Mouse (Mus musculus) inflammation-experienced regulatory T-cells (primary cell): ENCODE measurements around the gene Ifi211. TPM values are rescaled to one million over a fixed set of nuclear protein-coding genes. Genes with fewer than 3 reads are reported as not detected.

Experiments
- polyA plus RNA-seq, 2 experiments: library from polyadenylated mRNA; unstranded; fragments of 100-300 nt; shearing (Covaris generic); gene quantifications; one replicate each; pipeline ENCODE4 v1.2.1; 2017

The Ifi211 gene
- 1 to 10 TPM; 1.2 to 4.0 TPM for polyA plus RNA-seq

GRCm38 (mm10) chr1:173912548-173913255, at the start of gene Ifi211:
TSS of gene Ifi211 (minus strand) at chr1:173913046.

DNA sequence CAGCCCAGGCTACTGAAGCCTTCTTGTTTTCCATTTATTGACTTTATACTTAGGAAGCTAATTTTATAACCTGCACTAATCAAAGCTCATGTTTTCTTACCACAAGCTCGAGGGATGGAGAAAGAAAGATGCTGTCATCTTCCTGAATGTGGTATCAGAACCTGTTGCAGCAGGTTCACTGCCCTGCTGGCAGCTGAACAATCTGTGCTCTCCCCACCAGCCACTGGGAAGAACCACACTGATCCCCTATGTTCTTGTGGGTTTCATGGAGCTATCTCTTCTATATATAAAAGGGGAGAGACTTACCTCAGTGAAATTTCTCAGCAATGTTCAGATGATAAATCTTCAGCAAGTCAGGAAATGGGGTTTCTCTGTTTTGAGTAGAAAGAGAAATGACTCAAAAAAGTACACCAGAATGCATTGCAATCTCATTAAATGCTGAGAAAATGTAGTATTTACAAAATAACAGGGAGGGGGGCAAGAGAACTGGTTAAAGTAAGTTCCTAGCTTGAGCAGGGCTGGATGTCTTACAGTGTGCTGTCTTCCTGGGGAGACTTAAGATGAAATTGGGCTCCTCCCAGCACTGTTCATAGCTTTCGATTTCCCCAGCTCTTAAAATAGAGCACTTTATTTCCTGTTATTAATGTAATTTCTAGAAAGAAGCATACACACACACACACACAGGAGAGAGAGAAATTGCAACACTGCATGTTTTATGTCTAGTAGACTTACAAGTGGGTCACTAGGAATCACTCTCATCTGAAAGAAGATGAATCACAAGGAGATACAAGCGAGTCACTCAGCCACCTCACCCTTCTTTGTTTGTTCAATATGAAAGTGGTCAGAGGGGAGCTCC, 29.3 kb upstream of the Ifi211 start, which contains the start of the genes Mndal and Ifi203:
TSS of gene Mndal (minus strand) at position 568 of the 856 bp plus-strand sequence.
TSS of gene Ifi203 (minus strand) at position 749 of the 856 bp plus-strand sequence.

Other genes starting within 250 kb of the Ifi211 start
- 100 to 1,000 TPM in 1 of 2 experiments, 10 to 100 TPM in 1; 77.8 to 171 TPM for gene Ifi208, start 239.4 kb downstream of the Ifi211 start, polyA plus RNA-seq
- gene Ifi207, start 171.3 kb downstream of the Ifi211 start, polyA plus RNA-seq = under 1 TPM in 1 of 2 experiments, not detected in 1; 0.87 TPM
- gene Ifi204, start 146.1 kb downstream of the Ifi211 start, polyA plus RNA-seq = 1 to 10 TPM in 1 of 2 experiments, under 1 TPM in 1; 0.30 to 1.4 TPM
- 100 to 1,000 TPM; 354 to 399 TPM for gene Mndal, start 29.4 kb upstream of the Ifi211 start, polyA plus RNA-seq
- gene Ifi203, start 29.6 kb upstream of the Ifi211 start, polyA plus RNA-seq = 100 to 1,000 TPM; 293 to 314 TPM
- not detected for gene Ifi202b, start 69.7 kb upstream of the Ifi211 start, polyA plus RNA-seq
- under 1 TPM in 1 of 2 experiments, not detected in 1; 0.11 TPM for gene Ifi205, start 118.8 kb upstream of the Ifi211 start, polyA plus RNA-seq
- gene Olfr433, start 127.7 kb upstream of the Ifi211 start, polyA plus RNA-seq = under 1 TPM; 0.13 to 0.55 TPM
- under 1 TPM in 1 of 2 experiments, not detected in 1; 0.40 TPM for gene Olfr432, start 136.2 kb upstream of the Ifi211 start, polyA plus RNA-seq
- gene Olfr430, start 153.6 kb upstream of the Ifi211 start, polyA plus RNA-seq = not detected
- not detected for gene Olfr429, start 171.3 kb upstream of the Ifi211 start, polyA plus RNA-seq
- gene Olfr427, start 183.8 kb upstream of the Ifi211 start, polyA plus RNA-seq = under 1 TPM in 1 of 2 experiments, not detected in 1; 0.40 TPM
- not detected for gene Olfr231, start 208.1 kb upstream of the Ifi211 start, polyA plus RNA-seq
- gene Olfr424, start 218.5 kb upstream of the Ifi211 start, polyA plus RNA-seq = under 1 TPM; 0.12 to 0.50 TPM
- not detected for gene Olfr420, start 242.6 kb upstream of the Ifi211 start, polyA plus RNA-seq